Mouse (Mus musculus): Measurements from ENCODE around the gene Kif21a. TPM values are rescaled to one million over a fixed set of nuclear protein-coding genes. Genes with fewer than 3 reads are reported as not detected.

Kif21a gene
- polyA plus RNA-seq, 1 experiment from 2014 or later, result 14.0 TPM

DNA sequence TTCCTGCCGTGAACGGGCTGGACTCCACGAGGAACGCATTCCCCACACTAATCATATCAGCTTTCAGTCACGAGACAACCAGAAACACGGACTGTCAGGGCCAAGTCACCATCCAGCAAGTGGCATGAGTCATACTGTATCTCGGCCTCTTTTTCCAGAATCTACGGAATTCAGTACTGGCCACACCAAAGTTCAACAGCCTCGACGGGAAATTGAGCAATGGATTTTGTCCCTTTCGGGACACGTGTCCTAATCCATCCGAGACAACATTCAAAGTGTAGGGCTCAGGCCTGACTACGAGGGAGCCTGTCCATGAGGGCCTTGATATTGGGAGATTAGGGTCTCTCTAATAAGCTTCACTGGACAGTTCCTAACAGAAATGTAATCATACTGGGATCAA is 57.4 kb downstream of the Kif21a start:
- Histone ChIP-seq H3K27ac (no peak overlapping the region), H3K9ac (ENCODE audit: low read depth, low read length) (no peak overlapping the region), H3K27me3 (ENCODE audit: insufficient read depth, low read length) (no peaks in the 10 kb centered on the region), H3K4me3 (replicated peaks; ENCODE audit: low read depth, low read length) (no peak overlapping the region), H3K9me3 (replicated peaks; ENCODE audit: low read length) (no peaks in the 10 kb centered on the region), H3K4me2 (ENCODE audit: low read length) (no peak overlapping the region), H3K36me3 (ENCODE audit: insufficient read depth, low read length) (no peaks in the 10 kb centered on the region), H3K4me1 (replicated peaks; ENCODE audit: insufficient read depth, low read length) (no peaks in the 10 kb centered on the region)
- 87% methylated on average over 14 of the region's 14 CpGs for WGBS
- TF ChIP-seq CTCF (IDR thresholded peaks at IDR 0.05; ENCODE audit: low read depth), result no peak
- ATAC-seq (replicated peaks; ENCODE audit: low FRiP score, low read depth), result no peak
- DNase-seq (ENCODE audit: low spot score), result no peak

DNA sequence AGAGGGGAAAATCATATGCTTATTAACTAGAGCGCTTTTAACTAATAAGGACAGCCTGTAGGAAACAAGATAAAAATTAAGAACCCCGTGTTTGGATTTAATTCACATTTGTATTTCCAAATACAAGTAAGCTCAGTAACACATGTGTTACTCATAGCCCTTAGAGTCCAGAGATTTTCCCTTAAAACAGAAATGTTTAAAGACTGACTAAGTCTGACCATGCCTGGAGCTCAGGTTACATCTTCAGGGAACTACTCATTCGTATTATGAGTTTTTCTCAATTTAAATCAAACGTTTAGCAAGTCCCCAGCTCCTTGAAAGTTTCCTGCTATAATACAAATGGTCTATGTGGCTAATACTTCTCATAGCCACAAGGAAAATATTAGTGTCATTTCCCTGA is 57.9 kb downstream of the Kif21a start:
- Histone ChIP-seq H3K4me3 (replicated peaks; ENCODE audit: low read depth, low read length) (no peak overlapping the region), H3K4me2 (ENCODE audit: low read length) (no peak overlapping the region), H3K9me3 (replicated peaks; ENCODE audit: low read length) (no peaks in the 10 kb centered on the region), H3K27ac (no peak overlapping the region), H3K27me3 (ENCODE audit: insufficient read depth, low read length) (no peaks in the 10 kb centered on the region), H3K9ac (ENCODE audit: low read depth, low read length) (no peak overlapping the region), H3K36me3 (ENCODE audit: insufficient read depth, low read length) (no peaks in the 10 kb centered on the region), H3K4me1 (replicated peaks; ENCODE audit: insufficient read depth, low read length) (no peaks in the 10 kb centered on the region)
- DNase-seq (ENCODE audit: low spot score) (no peak), ATAC-seq (replicated peaks; ENCODE audit: low FRiP score, low read depth) (no peak)
- no peak for TF ChIP-seq CTCF (IDR thresholded peaks at IDR 0.05; ENCODE audit: low read depth)
- WGBS, result 78% methylated on average over 4 of the region's 4 CpGs

DNA sequence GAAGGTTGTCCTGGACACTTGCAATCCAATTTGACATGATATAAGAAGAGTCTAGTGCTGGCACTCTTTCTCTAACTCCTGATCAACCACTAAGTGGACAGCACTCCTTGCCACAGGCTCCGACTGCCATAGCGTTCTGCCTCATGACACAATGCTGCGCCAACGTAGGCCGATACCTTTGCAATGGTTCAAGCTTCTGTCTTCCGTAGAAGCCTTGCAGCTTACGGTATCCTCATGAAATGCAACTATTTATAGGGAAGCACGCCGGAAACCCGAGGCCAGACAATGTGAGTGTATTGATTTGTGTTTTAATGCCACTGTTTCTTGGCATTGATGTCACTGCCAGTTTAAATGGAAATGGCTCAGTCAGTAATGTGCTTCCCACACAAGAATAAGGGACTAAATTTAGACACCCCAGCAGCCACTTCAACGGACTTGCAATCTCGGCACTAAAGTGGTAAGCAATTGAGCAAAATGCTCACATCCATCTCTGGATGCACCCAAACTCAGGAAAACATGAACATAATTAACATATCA is 62.0 kb downstream of the Kif21a start:
- Histone ChIP-seq H3K27ac (no peak overlapping the region), H3K9me3 (replicated peaks; ENCODE audit: low read length) (no peaks in the 10 kb centered on the region), H3K4me3 (replicated peaks; ENCODE audit: low read depth, low read length) (no peak overlapping the region), H3K27me3 (ENCODE audit: insufficient read depth, low read length) (no peaks in the 10 kb centered on the region), H3K4me2 (ENCODE audit: low read length) (no peak overlapping the region), H3K4me1 (replicated peaks; ENCODE audit: insufficient read depth, low read length) (no peaks in the 10 kb centered on the region), H3K36me3 (ENCODE audit: insufficient read depth, low read length) (no peaks in the 10 kb centered on the region), H3K9ac (ENCODE audit: low read depth, low read length) (no peak overlapping the region)
- ATAC-seq (replicated peaks; ENCODE audit: low FRiP score, low read depth), result no peak
- no peak for DNase-seq (ENCODE audit: low spot score)
- 93% methylated on average over 12 of the region's 12 CpGs for WGBS
- TF ChIP-seq CTCF (IDR thresholded peaks at IDR 0.05; ENCODE audit: low read depth), result no peak

DNA sequence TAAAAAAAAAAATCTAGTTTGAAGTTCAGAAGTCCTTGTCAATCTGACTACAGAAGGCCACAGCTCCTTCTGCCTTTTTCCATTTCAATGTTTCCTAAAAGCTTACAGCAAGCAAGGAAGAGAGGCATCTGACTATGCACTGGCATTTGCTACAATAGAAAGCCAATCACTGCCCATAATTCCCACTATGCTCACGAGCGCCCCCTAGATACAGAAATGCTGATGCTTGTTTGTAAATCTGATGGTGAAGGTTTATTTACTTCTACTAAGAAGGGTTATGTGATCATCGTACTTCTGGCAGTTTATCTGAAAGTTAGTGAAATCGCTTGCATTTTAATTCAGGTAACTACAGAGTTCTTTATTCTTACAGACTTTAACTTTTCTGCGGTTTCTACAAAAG is 73.8 kb downstream of the Kif21a start:
- DNase-seq (ENCODE audit: low spot score), result no peak
- Histone ChIP-seq H3K36me3 (ENCODE audit: insufficient read depth, low read length) (peaks cover 6% of the 10 kb centered on the region; the same call in 1 of the 2 replicates), H3K4me1 (replicated peaks; ENCODE audit: insufficient read depth, low read length) (no peaks in the 10 kb centered on the region), H3K27ac (no peak overlapping the region), H3K4me2 (ENCODE audit: low read length) (no peak overlapping the region), H3K9me3 (replicated peaks; ENCODE audit: low read length) (no peaks in the 10 kb centered on the region), H3K4me3 (replicated peaks; ENCODE audit: low read depth, low read length) (no peak overlapping the region), H3K9ac (ENCODE audit: low read depth, low read length) (no peak overlapping the region), H3K27me3 (ENCODE audit: insufficient read depth, low read length) (no peaks in the 10 kb centered on the region)
- TF ChIP-seq CTCF (IDR thresholded peaks at IDR 0.05; ENCODE audit: low read depth), result peak; percentile 28; the same call in 1 of the 2 replicates
- 77% methylated on average over 5 of the region's 5 CpGs for WGBS
- ATAC-seq (replicated peaks; ENCODE audit: low FRiP score, low read depth), result no peak

DNA sequence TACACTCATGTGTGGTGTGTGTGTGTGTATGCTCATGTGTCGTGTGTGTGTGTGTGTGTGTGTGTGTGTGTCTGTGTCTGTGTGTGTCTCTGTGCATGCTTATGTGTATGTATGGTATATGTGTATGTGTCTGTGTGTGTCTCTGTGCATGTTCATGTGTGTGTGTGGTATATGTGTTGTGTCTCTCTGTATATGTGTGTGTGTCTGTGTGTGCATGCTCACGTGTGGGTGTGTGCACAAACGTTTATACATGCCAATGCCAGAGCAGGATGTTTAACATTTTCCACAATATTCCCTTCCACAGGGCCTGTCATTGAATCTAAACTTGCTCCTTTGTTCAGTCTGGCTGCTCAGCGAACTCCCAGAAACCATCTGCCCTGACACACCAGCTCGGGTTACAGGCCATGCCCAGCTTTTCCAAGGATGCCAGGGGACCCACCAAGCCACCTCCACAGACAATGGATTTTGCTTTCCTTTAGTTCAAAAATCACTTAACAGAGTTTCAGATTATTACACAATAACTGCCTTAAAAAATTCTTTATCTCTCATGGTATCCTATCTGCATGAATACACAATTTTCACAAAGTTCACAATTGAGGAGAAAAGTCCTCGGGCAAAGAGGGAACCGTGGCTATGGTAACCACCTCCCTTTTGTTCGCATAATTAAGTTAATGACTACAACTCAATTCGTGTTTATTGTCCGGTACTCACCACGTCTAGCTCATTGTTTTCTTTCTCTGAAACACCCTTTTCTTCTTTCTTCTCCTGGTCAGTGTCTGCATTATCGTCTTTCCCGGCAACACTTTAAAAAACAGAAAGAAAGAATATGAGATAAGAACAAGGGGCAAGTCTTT is 77.6 kb downstream of the Kif21a start:
- Histone ChIP-seq H3K36me3 (ENCODE audit: insufficient read depth, low read length) (peaks cover 7% of the 10 kb centered on the region; the same call in 1 of the 2 replicates), H3K9ac (ENCODE audit: low read depth, low read length) (no peak overlapping the region), H3K4me3 (replicated peaks; ENCODE audit: low read depth, low read length) (no peak overlapping the region), H3K4me1 (replicated peaks; ENCODE audit: insufficient read depth, low read length) (no peaks in the 10 kb centered on the region), H3K27ac (no peak overlapping the region), H3K27me3 (ENCODE audit: insufficient read depth, low read length) (no peaks in the 10 kb centered on the region), H3K9me3 (replicated peaks; ENCODE audit: low read length) (no peaks in the 10 kb centered on the region), H3K4me2 (ENCODE audit: low read length) (no peak overlapping the region)
- DNase-seq (ENCODE audit: low spot score) (peak; percentile 24), ATAC-seq (replicated peaks; ENCODE audit: low FRiP score, low read depth) (no peak)
- 32% methylated on average over 13 of the region's 13 CpGs for WGBS
- no peak for TF ChIP-seq CTCF (IDR thresholded peaks at IDR 0.05; ENCODE audit: low read depth)

- Histone ChIP-seq H3K36me3 (ENCODE audit: insufficient read depth, low read length) (no peaks in the 10 kb centered on the region), H3K27me3 (ENCODE audit: insufficient read depth, low read length) (no peaks in the 10 kb centered on the region), H3K4me2 (ENCODE audit: low read length) (no peak overlapping the region), H3K9me3 (replicated peaks; ENCODE audit: low read length) (no peaks in the 10 kb centered on the region), H3K27ac (no peak overlapping the region), H3K9ac (ENCODE audit: low read depth, low read length) (no peak overlapping the region), H3K4me3 (replicated peaks; ENCODE audit: low read depth, low read length) (no peak overlapping the region), H3K4me1 (replicated peaks; ENCODE audit: insufficient read depth, low read length) (no peaks in the 10 kb centered on the region)
- ATAC-seq (replicated peaks; ENCODE audit: low FRiP score, low read depth) (no peak), DNase-seq (ENCODE audit: low spot score) (no peak)
- TF ChIP-seq CTCF (IDR thresholded peaks at IDR 0.05; ENCODE audit: low read depth), result no peak
- WGBS, result 81% methylated on average over 2 of the region's 2 CpGs
Measured at GRCm38 (mm10) chr15:90963320-90963719, 86.4 kb downstream of the Kif21a start.
